Comparison of ENCODE assay signal across 8 mouse cellular contexts in genomic region chr2:130423397-130424125, GRCm38 (mm10). TPM values are rescaled to one million over a fixed set of nuclear protein-coding genes. Genes with fewer than 3 reads are reported as not detected.
DNase-seq lines count a peak whose midpoint lies in the region; ATAC-seq and TF ChIP-seq lines count a peak whose summit lies in the region.

No protein-coding gene starts in this region.

- peak overlapping the region; percentile 90 for H3K4me2 ChIP-seq in forebrain, embryonic 14.5 days (ENCODE audit: low read length)
- H3K4me2 ChIP-seq in lung, embryonic 15.5 days = peak overlapping the region; percentile 86

- H3K79me2 ChIP-seq in MEL (ENCODE audit: control insufficient read depth, insufficient read depth, low read length, poor library complexity) = peaks cover 42% of the 10 kb centered on the region

- no peak for TF ChIP-seq POLR2A in MEL (IDR thresholded peaks at IDR 0.05; ENCODE audit: control insufficient read depth in 1 of 2, insufficient read depth in 1 of 2, low read depth in 1 of 2, low read length in 2 of 2, poor library complexity in 1 of 2)
- no peak for TF ChIP-seq POLR2A in olfactory bulb, adult 2 months (IDR thresholded peaks at IDR 0.05; ENCODE audit: insufficient read depth, low read depth, low read length)

- H3K36me3 ChIP-seq in MEL (ENCODE audit: control insufficient read depth in 1 of 2, insufficient read depth in 2 of 2, low read length in 2 of 2) = peaks cover 0 to 28% of the 10 kb centered on the region in 2 experiments; a peak in 3 of 4 replicates
- H3K36me3 ChIP-seq in forebrain, embryonic 14.5 days (ENCODE audit: control insufficient read depth, insufficient read depth, low read length) = peaks cover 6% of the 10 kb centered on the region; the same call in 1 of the 2 replicates
- H3K36me3 ChIP-seq in hindbrain, embryonic 10.5 days = peaks cover 45% of the 10 kb centered on the region
- H3K36me3 ChIP-seq in lung, embryonic 15.5 days = no peaks in the 10 kb centered on the region

- 19% methylated on average over 49 of the region's 49 CpGs for WGBS in forebrain, embryonic 14.5 days
- 17% methylated on average over 49 of the region's 49 CpGs for WGBS in hindbrain, embryonic 10.5 days
- 12% methylated on average over 48 of the region's 49 CpGs for WGBS in lung, embryonic 15.5 days
- 12% methylated on average over 49 of the region's 49 CpGs for WGBS in olfactory bulb, adult 2 months

- peaks cover 10 to 21% of the 10 kb centered on the region in 2 experiments for H3K4me1 ChIP-seq in MEL (ENCODE audit: control insufficient read depth in 1 of 2, insufficient read depth in 2 of 2, low read length in 2 of 2)
- H3K4me1 ChIP-seq in forebrain, embryonic 14.5 days (ENCODE audit: control insufficient read depth, insufficient read depth, low read length) = peaks cover 10% of the 10 kb centered on the region
- H3K4me1 ChIP-seq in hindbrain, embryonic 10.5 days (replicated peaks) = peaks cover 39% of the 10 kb centered on the region
- H3K4me1 ChIP-seq in lung, embryonic 15.5 days = peaks cover 17% of the 10 kb centered on the region
- peaks cover 12% of the 10 kb centered on the region for H3K4me1 ChIP-seq in olfactory bulb, adult 2 months (ENCODE audit: control insufficient read depth, insufficient read depth, low read length)

- no peak for TF ChIP-seq RAD21 in MEL (IDR thresholded peaks at IDR 0.05; ENCODE audit: low read depth, low read length)

- no peaks in the 10 kb centered on the region for H3K27me3 ChIP-seq in MEL (ENCODE audit: control insufficient read depth in 1 of 2, insufficient read depth in 2 of 2, low read length in 2 of 2)
- H3K27me3 ChIP-seq in forebrain, embryonic 14.5 days (replicated peaks; ENCODE audit: control insufficient read depth, insufficient read depth, low read length) = no peaks in the 10 kb centered on the region
- peaks cover 7% of the 10 kb centered on the region; the same call in 1 of the 2 replicates for H3K27me3 ChIP-seq in hindbrain, embryonic 10.5 days (ENCODE audit: insufficient read depth, poor library complexity, severe bottlenecking)
- H3K27me3 ChIP-seq in lung, embryonic 15.5 days = no peaks in the 10 kb centered on the region

- H3K9me3 ChIP-seq in MEL (replicated peaks; ENCODE audit: insufficient read depth, low read length) = no peaks in the 10 kb centered on the region
- H3K9me3 ChIP-seq in forebrain, embryonic 14.5 days (replicated peaks; ENCODE audit: control insufficient read depth, low read length) = no peaks in the 10 kb centered on the region
- no peaks in the 10 kb centered on the region for H3K9me3 ChIP-seq in hindbrain, embryonic 10.5 days
- no peaks in the 10 kb centered on the region for H3K9me3 ChIP-seq in lung, embryonic 15.5 days

- H3K27ac ChIP-seq in MEL (ENCODE audit: control insufficient read depth, low read depth, low read length) = peak overlapping the region; percentile 71
- peak overlapping the region; percentile 89 for H3K27ac ChIP-seq in forebrain, embryonic 14.5 days (ENCODE audit: low read depth, low read length)
- peak overlapping the region; percentile 96 for H3K27ac ChIP-seq in hindbrain, embryonic 10.5 days
- H3K27ac ChIP-seq in lung, embryonic 15.5 days = peak overlapping the region; percentile 89
- H3K27ac ChIP-seq in olfactory bulb, adult 2 months (ENCODE audit: insufficient read depth, low read depth, low read length) = peak overlapping the region; percentile 73

- peak overlapping the region; percentile 48 to 81 for H3K4me3 ChIP-seq in MEL (ENCODE audit: control insufficient read depth in 1 of 2, insufficient read depth in 1 of 2, low read depth in 2 of 2, low read length in 2 of 2)
- peak overlapping the region; percentile 76 for H3K4me3 ChIP-seq in forebrain, embryonic 14.5 days (ENCODE audit: low read depth, low read length)
- H3K4me3 ChIP-seq in hindbrain, embryonic 10.5 days = peak overlapping the region; percentile 85
- peak overlapping the region; percentile 68 for H3K4me3 ChIP-seq in lung, embryonic 15.5 days
- H3K4me3 ChIP-seq in olfactory bulb, adult 2 months (ENCODE audit: insufficient read depth, low read depth, low read length) = peak overlapping the region; percentile 81

- TF ChIP-seq EP300 in MEL (IDR thresholded peaks at IDR 0.05; ENCODE audit: low read depth in 1 of 2, low read length in 2 of 2) = peak in 1 of 2 experiments; percentile 41; a peak in 1 of 4 replicates

- peak overlapping the region; percentile 92 for H3K9ac ChIP-seq in MEL (ENCODE audit: control insufficient read depth, low read depth, low read length, poor library complexity, severe bottlenecking)
- peak overlapping the region; percentile 86 for H3K9ac ChIP-seq in forebrain, embryonic 14.5 days (ENCODE audit: low read length)
- H3K9ac ChIP-seq in lung, embryonic 15.5 days = peak overlapping the region; percentile 73

- ATAC-seq in forebrain, embryonic 14.5 days = peak; percentile 76
- ATAC-seq in lung, embryonic 15.5 days (ENCODE audit: borderline replicate concordance, extremely low read depth, low FRiP score, low TSS enrichment) = peak; percentile 51; the same call in 1 of the 2 replicates

- DNase-seq in MEL (ENCODE audit: low read depth, low spot score) = peak; percentile 88
- DNase-seq in c-Kit-positive CD71-positive TER-119-positive erythroid progenitor cells, embryonic 14.5 days (ENCODE audit: low spot score) = peak; percentile 58
- peak; percentile 84 for DNase-seq in forebrain, embryonic 14.5 days (ENCODE audit: low spot score)
- peak; percentile 84 for DNase-seq in hindbrain, embryonic 10.5 days (ENCODE audit: low spot score)
- DNase-seq in layer of hippocampus, adult 8-10 months (ENCODE audit: low spot score in 2 of 2) = peak; percentile 61 to 80
- peak; percentile 84 for DNase-seq in thymus, postnatal 25 days

- no peak for TF ChIP-seq CTCF in MEL (IDR thresholded peaks at IDR 0.05 in 2 of 3, conservative IDR thresholded peaks at IDR 0.05 in 1 of 3; ENCODE audit: control insufficient read depth in 1 of 3, insufficient read depth in 1 of 3, low read depth in 2 of 3, low read length in 3 of 3, poor library complexity in 1 of 3, severe bottlenecking in 1 of 3)
- no peak for TF ChIP-seq CTCF in olfactory bulb, adult 2 months (IDR thresholded peaks at IDR 0.05; ENCODE audit: insufficient read depth, low read depth, low read length)

RNA-seq across cellular contexts. Expression of gene Vps16, which starts 0.6 kb away (rescaled TPM):
- 86.2 and 90.0 TPM in 2 replicates for total RNA-seq in MEL (2012; rRNA removed)
- polyA plus RNA-seq in MEL (2012; ENCODE audit: insufficient read depth in 1 of 2, insufficient read length in 2 of 2, low read depth in 1 of 2, low replicate concordance in 2 of 2, missing spikeins in 1 of 2) = 100 to 1,000 TPM in 1 of 2 experiments, not detected in 1; 114 TPM
- 92.2 and 99.3 TPM in 2 replicates for polyA plus RNA-seq in forebrain, embryonic 14.5 days (2014; fragmentation: Nextera tagmentation; extraction: Ambion mirVana)
- polyA plus RNA-seq in hindbrain, embryonic 10.5 days (2016; fragmentation: Nextera tagmentation; extraction: Ambion mirVana) = 120 TPM in 2 replicates
- total RNA-seq in layer of hippocampus, adult 8-10 months (2022) = 100 to 1,000 TPM in 1 of 4 experiments, 10 to 100 TPM in 3; 82.1 to 115 (median 87.7) TPM
- 80.5 and 88.4 TPM in 2 replicates for polyA plus RNA-seq in lung, embryonic 15.5 days (2015; fragmentation: Nextera tagmentation; extraction: Ambion mirVana)
- polyA plus RNA-seq in olfactory bulb, adult 2 months (2012; ENCODE audit: insufficient read depth, insufficient read length, low replicate concordance, missing spikeins) = not detected in 2 replicates

RNA-seq across cellular contexts. Expression of gene Pced1a, which starts 0.9 kb away (rescaled TPM):
- total RNA-seq in MEL (2012; rRNA removed) = 5.1 and 6.5 TPM in 2 replicates
- 10 to 100 TPM in 1 of 2 experiments, not detected in 1; 13.7 TPM for polyA plus RNA-seq in MEL (2012; ENCODE audit: insufficient read depth in 1 of 2, insufficient read length in 2 of 2, low read depth in 1 of 2, low replicate concordance in 2 of 2, missing spikeins in 1 of 2)
- 8.9 and 12.0 TPM in 2 replicates for polyA plus RNA-seq in forebrain, embryonic 14.5 days (2014; fragmentation: Nextera tagmentation; extraction: Ambion mirVana)
- polyA plus RNA-seq in hindbrain, embryonic 10.5 days (2016; fragmentation: Nextera tagmentation; extraction: Ambion mirVana) = 11.3 and 13.1 TPM in 2 replicates
- total RNA-seq in layer of hippocampus, adult 8-10 months (2022) = 10 to 100 TPM; 25.2 to 29.4 (median 27.8) TPM
- polyA plus RNA-seq in lung, embryonic 15.5 days (2015; fragmentation: Nextera tagmentation; extraction: Ambion mirVana) = 14.7 and 15.9 TPM in 2 replicates
- polyA plus RNA-seq in olfactory bulb, adult 2 months (2012; ENCODE audit: insufficient read depth, insufficient read length, low replicate concordance, missing spikeins) = not detected in 2 replicates

RNA-seq across cellular contexts. Expression of gene Tmem239, which starts 17.3 kb away (rescaled TPM):
- total RNA-seq in MEL (2012; rRNA removed) = not detected in 2 replicates
- under 1 TPM in 1 of 2 experiments, not detected in 1; 0.11 TPM for polyA plus RNA-seq in MEL (2012; ENCODE audit: insufficient read depth in 1 of 2, insufficient read length in 2 of 2, low read depth in 1 of 2, low replicate concordance in 2 of 2, missing spikeins in 1 of 2)
- polyA plus RNA-seq in forebrain, embryonic 14.5 days (2014; fragmentation: Nextera tagmentation; extraction: Ambion mirVana) = not detected in 2 replicates
- not detected in 2 replicates for polyA plus RNA-seq in hindbrain, embryonic 10.5 days (2016; fragmentation: Nextera tagmentation; extraction: Ambion mirVana)
- total RNA-seq in layer of hippocampus, adult 8-10 months (2022) = not detected
- polyA plus RNA-seq in lung, embryonic 15.5 days (2015; fragmentation: Nextera tagmentation; extraction: Ambion mirVana) = not detected in 2 replicates
- not detected in 2 replicates for polyA plus RNA-seq in olfactory bulb, adult 2 months (2012; ENCODE audit: insufficient read depth, insufficient read length, low replicate concordance, missing spikeins)

RNA-seq across cellular contexts. Expression of gene 1700020A23Rik, which starts 18.5 kb away (rescaled TPM):
- not detected in 2 replicates for total RNA-seq in MEL (2012; rRNA removed)
- not detected for polyA plus RNA-seq in MEL (2012; ENCODE audit: insufficient read depth in 1 of 2, insufficient read length in 2 of 2, low read depth in 1 of 2, low replicate concordance in 2 of 2, missing spikeins in 1 of 2)
- not detected in 2 replicates for polyA plus RNA-seq in forebrain, embryonic 14.5 days (2014; fragmentation: Nextera tagmentation; extraction: Ambion mirVana)
- polyA plus RNA-seq in hindbrain, embryonic 10.5 days (2016; fragmentation: Nextera tagmentation; extraction: Ambion mirVana) = 0.25 TPM in 1 of 2 replicates, not detected in the other
- not detected for total RNA-seq in layer of hippocampus, adult 8-10 months (2022)
- not detected in 2 replicates for polyA plus RNA-seq in lung, embryonic 15.5 days (2015; fragmentation: Nextera tagmentation; extraction: Ambion mirVana)
- polyA plus RNA-seq in olfactory bulb, adult 2 months (2012; ENCODE audit: insufficient read depth, insufficient read length, low replicate concordance, missing spikeins) = not detected in 2 replicates

RNA-seq across cellular contexts. Expression of gene Gm28372, which starts 18.5 kb away (rescaled TPM):
- not detected in 2 replicates for total RNA-seq in MEL (2012; rRNA removed)
- polyA plus RNA-seq in MEL (2012; ENCODE audit: insufficient read depth in 1 of 2, insufficient read length in 2 of 2, low read depth in 1 of 2, low replicate concordance in 2 of 2, missing spikeins in 1 of 2) = not detected
- polyA plus RNA-seq in forebrain, embryonic 14.5 days (2014; fragmentation: Nextera tagmentation; extraction: Ambion mirVana) = not detected in 2 replicates
- not detected in 2 replicates for polyA plus RNA-seq in hindbrain, embryonic 10.5 days (2016; fragmentation: Nextera tagmentation; extraction: Ambion mirVana)
- total RNA-seq in layer of hippocampus, adult 8-10 months (2022) = not detected
- not detected in 2 replicates for polyA plus RNA-seq in lung, embryonic 15.5 days (2015; fragmentation: Nextera tagmentation; extraction: Ambion mirVana)
- not detected in 2 replicates for polyA plus RNA-seq in olfactory bulb, adult 2 months (2012; ENCODE audit: insufficient read depth, insufficient read length, low replicate concordance, missing spikeins)

Comparison
In these comparisons a context has a peak if more than half of its experiments do, and no peak if none do; other contexts are left out.
1. Peak in every context shown above with its lines: DNase-seq, ATAC-seq, H3K4me3 ChIP-seq and H3K27ac ChIP-seq.